In the genomic region with DNA sequence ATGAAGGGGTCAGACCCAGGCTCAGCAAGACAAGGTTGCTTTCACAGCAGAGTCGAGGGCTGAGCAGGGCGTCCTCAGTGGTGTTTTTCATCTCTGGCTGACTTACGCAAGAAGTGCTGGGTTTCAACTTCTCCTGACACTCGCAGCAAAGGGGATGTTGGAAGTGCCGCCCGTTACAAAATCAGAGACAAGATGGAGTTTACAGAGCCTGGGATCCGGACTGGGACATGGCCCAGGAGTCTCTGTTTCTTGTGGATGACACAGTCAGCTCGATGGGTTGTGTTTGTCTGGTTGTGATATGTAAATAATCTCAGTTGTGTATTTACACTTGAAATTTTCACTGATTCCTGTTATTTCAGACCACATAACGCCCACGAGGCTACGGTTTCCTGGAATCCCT, we compare ENCODE assay signal across 10 mouse cellular contexts. TPM values are rescaled to one million over a fixed set of nuclear protein-coding genes. Genes with fewer than 3 reads are reported as not detected.
DNase-seq lines count a peak whose midpoint lies in the region; ATAC-seq lines count a peak whose summit lies in the region.
"Had no signal": no experiment of that assay in that cellular context is flagged by ENCODE, and none has a peak within 500 bp of the region (broad histone marks: within the 10 kb centered on the region; RNA-seq: fewer than 3 reads in every experiment).

No protein-coding gene starts in this region.

- H3K27me3 ChIP-seq in liver, embryonic 13.5 days = no peaks in the 10 kb centered on the region
- H3K27me3 ChIP-seq: limb, embryonic 13.5 days; neural tube, embryonic 12.5 days had no signal

- no peaks in the 10 kb centered on the region for H3K4me1 ChIP-seq in liver, embryonic 13.5 days (replicated peaks)
- H3K4me1 ChIP-seq: neural tube, embryonic 12.5 days had no signal

- H3K9ac ChIP-seq in liver, embryonic 13.5 days = no peak overlapping the region
- H3K9ac ChIP-seq: limb, embryonic 13.5 days; neural tube, embryonic 12.5 days had no signal

- DNase-seq in liver, embryonic 13.5 days = no peak
- no peak for DNase-seq in liver
- DNase-seq in heart, adult 18-20 months = peak; percentile 70 to 75
- peak; percentile 21 to 47 for DNase-seq in heart, postnatal 36 days
- peak; percentile 39 for DNase-seq in skeletal muscle tissue, adult 2 months (ENCODE audit: low read depth, low spot score)
- no peak for DNase-seq in cerebellum, adult 9-10 months

- no peaks in the 10 kb centered on the region for H3K9me3 ChIP-seq in liver, embryonic 13.5 days (replicated peaks)
- H3K9me3 ChIP-seq: limb, embryonic 13.5 days; neural tube, embryonic 12.5 days had no signal

- no peak overlapping the region for H3K4me3 ChIP-seq in liver, embryonic 13.5 days (replicated peaks)
- H3K4me3 ChIP-seq: limb, embryonic 13.5 days; neural tube, embryonic 12.5 days had no signal

- peak overlapping the region; percentile 23 for H3K27ac ChIP-seq in liver, embryonic 13.5 days
- H3K27ac ChIP-seq: limb, embryonic 13.5 days; neural tube, embryonic 12.5 days had no signal

- intact Hi-C loops in heart, postnatal 36 days (cut with DNase I) = no loop called here

- H3K36me3 ChIP-seq in liver, embryonic 13.5 days = no peaks in the 10 kb centered on the region
- H3K36me3 ChIP-seq: G1E; limb, embryonic 13.5 days; neural tube, embryonic 12.5 days had no signal

- 0 out of 2 replicates have a peak, but pooled peaks have one; percentile 26 for ATAC-seq in liver, embryonic 13.5 days (ENCODE audit: low read depth)
- no peak for ATAC-seq in monocyte, adult 5-6 weeks (replicated peaks; ENCODE audit: insufficient number of reproducible peaks, low FRiP score, low TSS enrichment, poor library complexity, severe bottlenecking)

- WGBS in liver, embryonic 13.5 days (ENCODE audit: insufficient replicate concordance) = 47% methylated on average over 11 of the region's 11 CpGs

- H3K4me2 ChIP-seq in liver, embryonic 13.5 days = no peak overlapping the region
- H3K4me2 ChIP-seq: limb, embryonic 13.5 days; neural tube, embryonic 12.5 days had no signal

RNA-seq across cellular contexts. Expression of a gene that starts 33.4 kb away (rescaled TPM):
- 2.6 and 3.0 TPM in 2 replicates for polyA plus RNA-seq in liver, embryonic 13.5 days (2015; fragmentation: Nextera tagmentation; extraction: Ambion mirVana)
- total RNA-seq in heart, adult 18-20 months (2021) = 10 to 100 TPM; 11.8 to 13.1 TPM
- total RNA-seq in heart, postnatal 36 days (2021) = 10 to 100 TPM; 16.4 to 22.2 TPM
- not detected in 3 replicates for total RNA-seq in monocyte, adult 5-6 weeks (2017)
- polyA plus RNA-seq: G1E had no signal

RNA-seq across cellular contexts. Expression of a gene that starts 45.2 kb away (rescaled TPM):
- polyA plus RNA-seq in liver, embryonic 13.5 days (2015; fragmentation: Nextera tagmentation; extraction: Ambion mirVana) = 54.8 and 65.0 TPM in 2 replicates
- 10 to 100 TPM; 65.6 to 73.7 TPM for total RNA-seq in heart, adult 18-20 months (2021)
- total RNA-seq in heart, postnatal 36 days (2021) = 10 to 100 TPM; 59.6 to 70.2 TPM
- total RNA-seq in monocyte, adult 5-6 weeks (2017) = 75.9 to 134 TPM (median 89.0 TPM) in 3 replicates

Comparison
In these comparisons a context has a peak if more than half of its experiments do, and no peak if none do; other contexts are left out.
1. DNase-seq: peak in heart, adult 18-20 months (2 of 2), heart, postnatal 36 days (2 of 2) and skeletal muscle tissue, adult 2 months (single experiment); none in liver, embryonic 13.5 days (single experiment), liver (single experiment) and cerebellum, adult 9-10 months (single experiment).
2. RNA of a gene that starts 33.4 kb away (total RNA-seq): 16.4 to 22.2 TPM in heart, postnatal 36 days and 11.8 to 13.1 TPM in heart, adult 18-20 months; not detected in monocyte, adult 5-6 weeks; every median in the first group is over 10 times any median in the second.